Mouse (Mus musculus) C2C12 (cell line): ENCODE results near the gene Rabgef1. TPM values are rescaled to one million over a fixed set of nuclear protein-coding genes. Genes with fewer than 3 reads are reported as not detected.

Experiments used
- H3K27me3 ChIP-seq: one replicate; pipeline ENCODE4 v1.6.1; 2011; ENCODE audit not compliant: control insufficient read depth, insufficient read depth, insufficient read length
- H3K36me3 ChIP-seq: one replicate; pipeline ENCODE4 v1.6.1; 2011; ENCODE audit not compliant: control insufficient read depth, insufficient read depth
- H3K4me3 ChIP-seq: one replicate; pipeline ENCODE4 v1.5.1; 2011; ENCODE audit warnings: mild to moderate bottlenecking, control low read depth; ENCODE audit not compliant: poor library complexity, insufficient read depth, severe bottlenecking
- H3K79me2 ChIP-seq: one replicate; pipeline ENCODE4 v1.6.1; 2011; ENCODE audit not compliant: control insufficient read depth, insufficient read depth
- H3K79me3 ChIP-seq: one replicate; pipeline ENCODE4 v1.6.1; 2011; ENCODE audit warnings: low read depth, control low read depth
- H3ac ChIP-seq: one replicate; pipeline ENCODE3; 2011; ENCODE audit warnings: low read depth; ENCODE audit not compliant: control insufficient read depth, insufficient read length
- CEBPB ChIP-seq: IDR thresholded peaks from one replicate; pipeline ENCODE4 v1.6.1; 2011; ENCODE audit warnings: low read depth, mild to moderate bottlenecking, control low read depth, moderate library complexity
- CTCF ChIP-seq: IDR thresholded peaks from one replicate; pipeline ENCODE4 v1.5.1; 2011; ENCODE audit not compliant: control insufficient read depth, insufficient read depth, insufficient read length
- FOSL1 ChIP-seq: IDR thresholded peaks from one replicate; pipeline ENCODE4 v1.8.0; 2011; ENCODE audit warnings: mild to moderate bottlenecking, low read length; ENCODE audit not compliant: poor library complexity, insufficient read depth, severe bottlenecking
- MAX ChIP-seq: IDR thresholded peaks from one replicate; pipeline ENCODE4 v1.6.1; 2011; ENCODE audit warnings: mild to moderate bottlenecking, control low read depth
- MYOD1 ChIP-seq: IDR thresholded peaks from one replicate; pipeline ENCODE4 v1.6.1; 2011; ENCODE audit warnings: low read depth; ENCODE audit not compliant: control insufficient read depth, insufficient read length
- MYOG ChIP-seq: IDR thresholded peaks from one replicate; pipeline ENCODE4 v1.6.1; 2011; ENCODE audit not compliant: control insufficient read depth, insufficient read length; ENCODE audit errors: extremely low read depth
- USF1 ChIP-seq: IDR thresholded peaks from one replicate; pipeline ENCODE4 v1.6.1; 2011; ENCODE audit warnings: low read depth, mild to moderate bottlenecking, control low read depth, moderate library complexity
- polyA plus RNA-seq: library from polyadenylated mRNA; unstranded; fragments of >200 nt; fragmentation: generic; extraction: Trizol; gene quantifications from one replicate; pipeline ENCODE4 v1.2.1, GENCODE M21; 2012; ENCODE audit warnings: missing spikeins

The Rabgef1 gene
- polyA plus RNA-seq, 1 experiment = 14.3 TPM

- Histone ChIP-seq H3ac (no peak overlapping the region), H3K79me3 (peaks cover 87% of the 10 kb centered on the region), H3K36me3 (no peaks in the 10 kb centered on the region), H3K4me3 (no peak overlapping the region), H3K27me3 (no peaks in the 10 kb centered on the region), H3K79me2 (peaks cover 100% of the 10 kb centered on the region)
- TF ChIP-seq MYOG = no peak
- no peak for TF ChIP-seq CEBPB
- no peak for TF ChIP-seq CTCF
- TF ChIP-seq FOSL1 = no peak
- TF ChIP-seq MYOD1 = no peak
- no peak for TF ChIP-seq USF1
- no peak for TF ChIP-seq MAX
Measured at GRCm38 (mm10) chr5:130177871-130178270, 6.3 kb downstream of the Rabgef1 start.

GRCm38 (mm10) chr5:130180362-130180761 lies 8.8 kb downstream of the Rabgef1 start:
- Histone ChIP-seq H3K27me3 (no peaks in the 10 kb centered on the region), H3ac (no peak overlapping the region), H3K79me3 (peaks cover 85% of the 10 kb centered on the region), H3K4me3 (no peak overlapping the region), H3K79me2 (peaks cover 100% of the 10 kb centered on the region), H3K36me3 (no peaks in the 10 kb centered on the region)
- TF ChIP-seq MYOG = no peak
- TF ChIP-seq CTCF = no peak
- TF ChIP-seq MYOD1 = no peak
- no peak for TF ChIP-seq CEBPB
- no peak for TF ChIP-seq FOSL1
- no peak for TF ChIP-seq MAX
- TF ChIP-seq USF1 = no peak

- Histone ChIP-seq H3K27me3 (no peaks in the 10 kb centered on the region), H3ac (no peak overlapping the region), H3K36me3 (no peaks in the 10 kb centered on the region), H3K4me3 (no peak overlapping the region), H3K79me3 (peaks cover 85% of the 10 kb centered on the region), H3K79me2 (peaks cover 100% of the 10 kb centered on the region)
- TF ChIP-seq MAX (no peak), CEBPB (no peak)
Measured at GRCm38 (mm10) chr5:130181740-130182540, 10.3 kb downstream of the Rabgef1 start.

GRCm38 (mm10) chr5:130182541-130182821 lies 10.9 kb downstream of the Rabgef1 start:
- Histone ChIP-seq H3K79me3 (peaks cover 82% of the 10 kb centered on the region), H3K79me2 (peaks cover 100% of the 10 kb centered on the region), H3ac (no peak overlapping the region), H3K4me3 (no peak overlapping the region), H3K27me3 (no peaks in the 10 kb centered on the region), H3K36me3 (no peaks in the 10 kb centered on the region)
- no peak for TF ChIP-seq CEBPB
- no peak for TF ChIP-seq MYOG
- TF ChIP-seq MAX = no peak
- TF ChIP-seq CTCF = no peak
- TF ChIP-seq MYOD1 = no peak
- no peak for TF ChIP-seq USF1
- no peak for TF ChIP-seq FOSL1

GRCm38 (mm10) chr5:130184193-130184856 lies 12.7 kb downstream of the Rabgef1 start:
- H3K27me3 ChIP-seq = no peaks in the 10 kb centered on the region
- H3ac ChIP-seq = no peak overlapping the region
- no peak overlapping the region for H3K4me3 ChIP-seq
- TF ChIP-seq MAX (no peak), FOSL1 (no peak), CTCF (no peak), MYOD1 (no peak), MYOG (no peak), CEBPB (no peak), USF1 (no peak)
- peaks cover 89% of the 10 kb centered on the region for H3K79me2 ChIP-seq
- peaks cover 6% of the 10 kb centered on the region for H3K36me3 ChIP-seq
- peaks cover 64% of the 10 kb centered on the region for H3K79me3 ChIP-seq
